Comparison of ENCODE assay signal across 8 mouse cellular contexts in the genomic region with DNA sequence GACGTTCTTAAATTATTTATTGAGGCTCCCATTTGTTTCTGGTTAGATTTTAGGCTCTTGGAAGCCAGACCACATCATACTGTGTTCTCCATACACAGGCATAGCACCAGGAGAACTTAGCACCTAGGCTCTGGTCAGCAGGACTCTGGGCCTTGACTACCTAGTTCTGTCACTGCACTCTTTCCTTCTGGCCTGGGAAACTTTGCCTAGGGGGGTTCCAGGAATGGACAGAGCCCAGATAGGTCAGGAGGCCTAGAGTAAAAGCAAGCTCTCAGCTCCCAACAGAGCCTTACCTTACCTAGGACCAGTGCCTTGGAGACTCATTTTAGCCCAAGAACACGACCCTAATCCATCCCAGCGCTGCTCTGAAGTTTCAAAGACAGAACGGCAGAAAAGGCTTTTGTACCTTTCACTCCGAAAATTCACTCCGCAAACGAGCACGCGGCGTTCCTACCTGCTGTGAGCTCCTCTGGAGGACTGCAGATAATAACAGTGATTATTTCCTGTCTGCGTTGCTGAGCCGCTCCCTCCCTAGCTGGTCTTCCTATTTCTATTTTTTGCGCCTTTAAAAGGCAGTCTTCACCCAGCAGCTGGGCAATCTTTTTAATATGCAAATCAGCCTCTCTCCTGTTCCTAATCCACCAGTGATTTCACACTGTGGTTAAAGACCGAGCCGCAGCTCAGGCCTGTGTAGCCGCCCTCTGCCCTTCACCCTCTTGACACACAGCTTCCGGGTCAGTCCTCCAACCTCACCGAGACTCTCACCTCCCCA. TPM values are rescaled to one million over a fixed set of nuclear protein-coding genes. Genes with fewer than 3 reads are reported as not detected.
DNase-seq lines count a peak whose midpoint lies in the region; ATAC-seq and TF ChIP-seq lines count a peak whose summit lies in the region.

No protein-coding gene starts in this region.

- H3K9ac ChIP-seq in lung, embryonic 16.5 days (ENCODE audit: low read length): 0 out of 2 replicates have a peak overlapping the region, but pooled peaks have one; percentile 9
- H3K9ac ChIP-seq in limb, embryonic 12.5 days (replicated peaks): peak overlapping the region; percentile 12; the same call in 1 of the 2 replicates
- H3K9ac ChIP-seq in stomach, embryonic 16.5 days (ENCODE audit: low read length): no peak overlapping the region

- DNase-seq in lung, postnatal 25 days (ENCODE audit: low spot score): no peak
- no peak for DNase-seq in kidney, adult 2 months
- DNase-seq in cerebellum, adult 11 months: no peak
- DNase-seq in right cerebral cortex, postnatal 25 days: no peak

- no peak for TF ChIP-seq CTCF in embryonic fibroblast, embryonic 13.5 days (IDR thresholded peaks at IDR 0.05; ENCODE audit: borderline replicate concordance, insufficient read depth, low read length)
- TF ChIP-seq CTCF in kidney, adult 2 months (conservative IDR thresholded peaks at IDR 0.05; ENCODE audit: insufficient read depth, insufficient read length, low read depth, low read length): no peak

- H3K9me3 ChIP-seq in lung, embryonic 16.5 days (ENCODE audit: control insufficient read depth, low read length): no peaks in the 10 kb centered on the region
- H3K9me3 ChIP-seq in limb, embryonic 12.5 days: no peaks in the 10 kb centered on the region
- H3K9me3 ChIP-seq in stomach, embryonic 16.5 days (replicated peaks; ENCODE audit: control insufficient read depth, low read length): no peaks in the 10 kb centered on the region

- WGBS in lung, embryonic 16.5 days: 27% methylated on average over 18 of the region's 18 CpGs
- 18% methylated on average over 18 of the region's 18 CpGs for WGBS in limb, embryonic 12.5 days
- 28% methylated on average over 18 of the region's 18 CpGs for WGBS in stomach, embryonic 16.5 days
- WGBS in kidney, adult 2 months: 47% methylated on average over 18 of the region's 18 CpGs

- peaks cover 27% of the 10 kb centered on the region for H3K4me1 ChIP-seq in lung, embryonic 16.5 days (replicated peaks; ENCODE audit: control insufficient read depth, insufficient read depth, low read length)
- H3K4me1 ChIP-seq in embryonic fibroblast, embryonic 13.5 days (ENCODE audit: control insufficient read depth, insufficient read depth, low read length): peaks cover 19% of the 10 kb centered on the region
- H3K4me1 ChIP-seq in limb, embryonic 12.5 days (replicated peaks): peaks cover 17% of the 10 kb centered on the region
- H3K4me1 ChIP-seq in stomach, embryonic 16.5 days (ENCODE audit: control insufficient read depth, insufficient read depth, low read length): peaks cover 18% of the 10 kb centered on the region
- H3K4me1 ChIP-seq in kidney, adult 2 months (ENCODE audit: control insufficient read depth, insufficient read depth, low read length): no peaks in the 10 kb centered on the region

- no peak overlapping the region for H3K4me2 ChIP-seq in lung, embryonic 16.5 days (ENCODE audit: low read depth, low read length)
- peak overlapping the region; percentile 19 for H3K4me2 ChIP-seq in limb, embryonic 12.5 days
- H3K4me2 ChIP-seq in stomach, embryonic 16.5 days (ENCODE audit: low read depth, low read length): no peak overlapping the region

- H3K27me3 ChIP-seq in lung, embryonic 16.5 days (ENCODE audit: control insufficient read depth, insufficient read depth, low read depth, low read length): no peaks in the 10 kb centered on the region
- no peaks in the 10 kb centered on the region for H3K27me3 ChIP-seq in limb, embryonic 12.5 days
- no peaks in the 10 kb centered on the region for H3K27me3 ChIP-seq in stomach, embryonic 16.5 days (ENCODE audit: control insufficient read depth, insufficient read depth, low read length)
- H3K27me3 ChIP-seq in kidney, adult 2 months (replicated peaks; ENCODE audit: control insufficient read depth, insufficient read depth, low read length): no peaks in the 10 kb centered on the region

- no peaks in the 10 kb centered on the region for H3K36me3 ChIP-seq in lung, embryonic 16.5 days (ENCODE audit: control insufficient read depth, insufficient read depth, low read length)
- H3K36me3 ChIP-seq in limb, embryonic 12.5 days: no peaks in the 10 kb centered on the region
- no peaks in the 10 kb centered on the region for H3K36me3 ChIP-seq in stomach, embryonic 16.5 days (ENCODE audit: control insufficient read depth, insufficient read depth, low read length)
- H3K36me3 ChIP-seq in kidney, adult 2 months (ENCODE audit: control insufficient read depth, insufficient read depth, low read length): no peaks in the 10 kb centered on the region

- peak overlapping the region; percentile 17; the same call in 1 of the 2 replicates for H3K27ac ChIP-seq in lung, embryonic 16.5 days (ENCODE audit: low read length)
- peak overlapping the region; percentile 38; the same call in 1 of the 2 replicates for H3K27ac ChIP-seq in embryonic fibroblast, embryonic 13.5 days (ENCODE audit: insufficient read depth, low read length)
- H3K27ac ChIP-seq in limb, embryonic 12.5 days: peak overlapping the region; percentile 62
- H3K27ac ChIP-seq in stomach, embryonic 16.5 days (ENCODE audit: low read length): peak overlapping the region; percentile 47
- H3K27ac ChIP-seq in kidney, adult 2 months (ENCODE audit: insufficient read depth, low read depth, low read length): no peak overlapping the region

- no peak overlapping the region for H3K4me3 ChIP-seq in lung, embryonic 16.5 days (ENCODE audit: low read length)
- no peak overlapping the region for H3K4me3 ChIP-seq in embryonic fibroblast, embryonic 13.5 days (ENCODE audit: insufficient read depth, low read length)
- no peak overlapping the region for H3K4me3 ChIP-seq in limb, embryonic 12.5 days (replicated peaks)
- no peak overlapping the region for H3K4me3 ChIP-seq in stomach, embryonic 16.5 days (replicated peaks; ENCODE audit: low read length)
- no peak overlapping the region for H3K4me3 ChIP-seq in kidney, adult 2 months (ENCODE audit: insufficient read depth, low read depth, low read length)

- no peak for ATAC-seq in lung, embryonic 16.5 days (ENCODE audit: low read depth)
- ATAC-seq in limb, embryonic 12.5 days (ENCODE audit: insufficient number of reproducible peaks, insufficient read depth, low FRiP score, low TSS enrichment, low read depth): no peak
- ATAC-seq in stomach, embryonic 16.5 days (ENCODE audit: insufficient read depth, low FRiP score): no peak

- no peak for TF ChIP-seq POLR2A in embryonic fibroblast, embryonic 13.5 days (IDR thresholded peaks at IDR 0.05; ENCODE audit: low read depth, low read length)
- TF ChIP-seq POLR2A in kidney, adult 2 months (IDR thresholded peaks at IDR 0.05; ENCODE audit: low read depth, low read length): no peak

RNA-seq across cellular contexts. Expression of gene Rab4a, which starts 52.0 kb away (rescaled TPM):
- 27.4 and 32.2 TPM in 2 replicates for polyA plus RNA-seq in lung, embryonic 16.5 days (2015; fragmentation: Nextera tagmentation; extraction: Ambion mirVana)
- 22.0 and 26.1 TPM in 2 replicates for polyA plus RNA-seq in embryonic fibroblast, embryonic 13.5 days (2011; ENCODE audit: insufficient read length, low read depth, missing spikeins)
- polyA plus RNA-seq in limb, embryonic 12.5 days (2016; fragmentation: Nextera tagmentation; extraction: Ambion mirVana): 52.4 and 56.3 TPM in 2 replicates
- 42.2 and 44.4 TPM in 2 replicates for polyA plus RNA-seq in stomach, embryonic 16.5 days (2015; fragmentation: Nextera tagmentation; extraction: Ambion mirVana)
- polyA plus RNA-seq in kidney, adult 2 months (2012; rRNA removed): 38.8 and 42.7 TPM in 2 replicates
